Mouse (Mus musculus) pancreas, adult 10 weeks (tissue): ENCODE measurements around the gene Ldb2. TPM values are rescaled to one million over a fixed set of nuclear protein-coding genes. Genes with fewer than 3 reads are reported as not detected.

Experiments
- polyA plus RNA-seq: library from polyadenylated mRNA; stranded (reverse); fragments of 350-450 nt; fragmentation: Illumina TruSeq; extraction: RNeasy Lipid Tissue Mini Kit (QIAGEN cat#74804); gene quantifications from one replicate; pipeline ENCODE4 v1.2.3, GENCODE M21; 2015; ENCODE audit warnings: low read depth, low replicate concordance; ENCODE audit not compliant: insufficient read depth

Gene Ldb2
- 14.4 TPM for polyA plus RNA-seq

DNA sequence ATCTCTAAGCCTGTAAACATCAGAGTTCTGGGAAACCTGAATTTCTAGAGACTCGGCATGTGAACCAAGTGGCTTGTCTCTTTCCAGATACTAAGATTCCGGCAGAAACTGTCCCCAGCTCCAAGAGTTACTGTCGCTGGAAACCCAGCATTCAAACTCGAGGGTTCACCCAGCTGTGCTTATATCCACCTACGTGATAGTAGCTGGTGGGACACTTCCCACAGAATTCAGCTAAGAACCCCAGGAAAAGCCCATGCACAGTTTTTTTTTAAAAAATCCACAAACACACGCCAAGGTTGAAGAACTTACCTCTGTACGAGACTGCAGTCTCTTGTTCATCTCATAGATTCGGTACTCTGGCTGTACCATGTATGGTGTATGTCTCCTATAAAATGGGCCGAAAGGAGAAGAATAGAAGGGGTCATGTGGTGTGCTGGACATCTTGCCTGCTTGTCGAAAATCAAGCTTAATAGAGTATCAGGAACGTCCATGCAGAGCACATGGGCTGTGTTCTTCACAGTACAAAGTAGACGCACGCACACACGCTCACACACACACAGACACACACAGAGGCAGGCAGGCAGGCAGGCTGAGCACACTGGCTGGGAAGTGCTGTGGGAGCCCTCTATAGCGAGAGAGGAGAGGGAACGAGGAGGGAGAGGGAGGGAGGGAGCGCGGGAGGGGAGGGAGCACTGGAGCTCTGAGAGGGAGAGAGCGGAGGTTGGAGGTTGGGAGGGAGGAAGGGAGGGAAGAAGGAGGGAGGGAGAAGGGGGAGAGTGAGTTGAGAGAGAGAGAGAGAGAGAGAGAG, at the start of gene Ldb2:
TSS of gene Ldb2 (minus strand) at position 628 of the 808 bp plus-strand sequence.

